Mouse (Mus musculus): ENCODE results near the gene Ppp1r9b. TPM values are rescaled to one million over a fixed set of nuclear protein-coding genes. Genes with fewer than 3 reads are reported as not detected.

Ppp1r9b gene
- polyA plus RNA-seq, 2 experiments from 2014 or later, result 18.1 to 21.7 TPM

DNA sequence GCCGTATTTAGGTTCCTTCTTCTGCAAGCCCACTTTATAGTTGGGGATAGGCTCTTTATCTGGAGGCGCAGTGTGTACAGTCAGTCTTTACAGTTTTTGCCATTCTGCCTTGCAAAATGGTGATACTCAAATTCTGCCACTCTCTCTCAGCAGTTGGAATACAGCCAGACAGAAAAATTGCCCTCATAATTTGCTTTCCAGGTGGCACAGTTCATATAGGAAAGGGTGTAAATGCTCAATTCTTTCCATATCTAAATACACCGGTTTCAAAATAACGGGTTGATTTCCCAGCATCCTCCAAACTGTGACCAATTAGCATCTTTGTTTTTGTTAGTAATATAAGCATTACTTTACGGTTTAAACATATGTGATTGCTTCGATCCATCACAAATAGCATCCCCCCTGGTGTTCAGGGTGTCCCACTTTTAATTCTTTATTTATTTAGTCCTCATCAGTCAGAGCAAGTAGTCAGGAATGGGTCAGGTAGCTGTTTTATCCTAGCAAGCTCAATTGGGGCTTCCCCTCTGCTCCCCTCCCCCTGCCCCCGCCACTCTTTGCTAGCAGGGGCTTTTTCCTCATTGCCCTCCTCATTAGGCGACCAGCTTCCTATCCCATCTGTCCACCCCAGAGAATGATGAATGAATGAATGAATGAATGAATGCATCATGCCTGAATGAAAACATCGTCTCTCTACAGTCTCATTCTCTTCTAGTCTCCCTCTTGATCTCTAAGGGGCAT, 12.5 kb upstream of the Ppp1r9b start:
- ATAC-seq, result no peak

DNA sequence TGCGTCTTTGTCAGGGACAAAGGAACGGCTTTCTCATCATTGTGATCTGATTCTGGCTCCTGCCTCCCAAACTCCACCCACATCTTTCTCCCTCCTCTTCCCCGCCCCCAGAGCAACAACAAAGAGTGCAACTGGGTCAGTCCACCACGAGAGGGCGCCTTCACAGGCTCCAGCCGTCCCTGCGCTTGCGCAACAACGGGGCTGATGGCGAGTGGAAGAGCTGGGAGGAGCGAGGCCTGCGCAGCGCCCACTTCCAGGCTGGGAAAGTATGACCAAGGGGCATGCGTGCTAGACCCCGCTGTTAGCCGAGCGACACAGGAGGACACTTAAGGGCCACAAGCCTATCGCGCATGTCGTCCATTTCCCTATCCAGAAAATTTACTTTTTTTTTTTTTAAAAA, 11.9 kb upstream of the Ppp1r9b start:
- ATAC-seq, result peak; percentile 100

DNA sequence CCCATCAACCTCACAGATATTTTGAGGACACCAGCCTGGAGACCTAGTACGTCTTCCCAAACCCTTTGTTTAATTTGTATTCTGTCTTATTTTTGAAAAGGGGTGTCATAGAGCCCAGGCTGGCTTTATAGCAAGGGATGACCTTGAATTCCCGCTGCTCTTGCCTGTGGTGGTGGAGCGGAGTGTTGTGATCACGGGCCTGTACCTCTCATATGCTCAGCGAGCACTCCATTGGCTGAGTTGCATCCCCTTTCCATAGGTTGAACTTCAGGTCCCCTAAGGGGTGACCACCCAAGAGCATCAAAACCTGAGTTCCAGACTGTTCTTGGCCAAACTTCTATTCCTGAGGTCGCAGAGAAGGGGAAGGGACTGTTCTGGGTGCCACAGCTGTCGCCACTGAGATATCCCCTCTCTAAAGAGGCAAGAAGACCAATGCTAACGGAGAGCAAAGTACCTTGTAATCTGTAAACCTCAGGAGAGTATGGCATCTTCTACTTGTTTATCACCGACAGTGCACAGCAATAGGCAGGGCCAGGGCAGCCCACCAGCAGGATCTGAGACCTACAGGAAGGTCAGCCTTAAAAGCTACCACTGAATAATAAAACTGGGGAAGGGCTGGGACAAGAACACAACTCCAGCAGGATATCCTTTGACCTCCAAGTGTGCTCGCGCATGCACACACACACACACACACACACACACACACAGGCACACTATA, 11.2 kb upstream of the Ppp1r9b start:
- no peak for ATAC-seq

DNA sequence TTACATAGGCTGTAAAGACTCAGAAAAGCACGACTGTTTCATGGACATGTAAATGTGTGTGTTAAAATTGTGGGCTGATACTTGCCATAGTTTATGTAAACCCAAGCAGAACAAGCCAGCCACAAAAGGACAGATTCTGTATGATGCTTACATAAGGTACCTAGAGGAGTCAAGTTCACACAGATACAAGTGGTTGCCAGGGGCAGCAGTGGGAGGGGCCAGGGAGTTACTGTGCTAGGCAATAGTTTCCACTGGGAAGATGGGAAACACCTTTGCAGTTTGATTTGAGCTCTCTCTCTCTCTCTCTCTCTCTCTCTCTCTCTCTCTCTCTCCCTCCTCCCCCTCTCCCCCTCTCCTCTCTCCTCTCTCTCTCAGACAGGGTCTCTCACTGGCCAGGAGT, 5.7 kb upstream of the Ppp1r9b start:
- no peak for ATAC-seq

DNA sequence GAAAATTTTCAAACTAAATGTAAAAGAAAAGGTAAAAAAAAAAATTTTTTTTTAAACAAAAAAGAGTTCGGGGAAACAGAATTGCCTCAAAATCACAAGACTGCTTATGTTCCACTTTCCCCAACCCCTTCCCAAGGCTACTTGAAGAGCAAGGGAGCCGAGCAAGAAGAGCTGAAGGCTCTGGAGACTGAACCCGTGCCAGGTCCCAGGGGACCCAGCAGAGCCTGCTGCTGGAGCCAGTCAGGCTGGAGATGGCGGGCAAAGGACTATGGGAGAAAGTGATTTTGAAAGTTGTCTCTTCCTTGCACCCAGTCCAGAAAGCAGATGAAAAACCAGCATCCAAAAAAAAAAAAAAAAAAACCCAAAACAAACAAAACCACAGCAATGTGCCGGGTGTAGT, 5.0 kb upstream of the Ppp1r9b start:
- no peak for ATAC-seq

DNA sequence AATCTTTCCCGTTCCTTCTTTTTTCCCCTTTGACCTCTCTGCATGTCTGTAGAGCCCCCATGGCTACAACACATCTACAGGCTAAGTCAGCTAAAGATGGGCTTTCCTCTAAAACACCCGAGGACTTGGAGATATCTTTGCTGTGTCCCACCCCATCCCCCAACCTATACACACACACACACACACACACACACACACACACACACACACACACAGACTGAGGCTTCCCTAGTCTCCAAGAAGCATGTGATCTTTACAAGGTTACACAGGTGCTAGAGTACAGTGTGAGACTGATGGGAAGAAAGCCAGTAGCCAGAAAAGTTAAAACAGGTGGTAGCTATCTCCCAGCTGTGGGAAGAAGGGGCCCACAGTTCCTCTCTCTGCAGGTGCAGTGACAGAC, 4.4 kb upstream of the Ppp1r9b start:
- no peak for ATAC-seq

DNA sequence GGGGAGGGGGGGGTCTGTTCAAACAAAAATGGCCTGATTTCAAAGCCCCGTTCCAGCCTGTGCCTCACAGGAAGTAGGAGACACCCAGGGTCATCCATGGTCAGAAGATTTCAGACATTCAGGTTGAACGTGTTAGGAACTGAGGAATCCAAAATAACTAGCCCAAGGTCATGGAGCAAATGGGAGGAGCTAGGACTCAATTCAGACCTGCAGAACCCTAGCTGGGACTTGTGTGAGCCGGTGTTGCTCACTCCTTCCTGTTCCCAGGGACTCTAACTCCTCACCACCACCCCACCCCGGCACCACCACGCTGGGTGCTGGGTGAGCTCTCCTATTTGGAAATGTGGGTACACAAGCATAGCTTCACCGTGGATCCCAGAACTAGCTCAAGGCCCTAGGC, 3.5 kb upstream of the Ppp1r9b start:
- no peak for ATAC-seq

DNA sequence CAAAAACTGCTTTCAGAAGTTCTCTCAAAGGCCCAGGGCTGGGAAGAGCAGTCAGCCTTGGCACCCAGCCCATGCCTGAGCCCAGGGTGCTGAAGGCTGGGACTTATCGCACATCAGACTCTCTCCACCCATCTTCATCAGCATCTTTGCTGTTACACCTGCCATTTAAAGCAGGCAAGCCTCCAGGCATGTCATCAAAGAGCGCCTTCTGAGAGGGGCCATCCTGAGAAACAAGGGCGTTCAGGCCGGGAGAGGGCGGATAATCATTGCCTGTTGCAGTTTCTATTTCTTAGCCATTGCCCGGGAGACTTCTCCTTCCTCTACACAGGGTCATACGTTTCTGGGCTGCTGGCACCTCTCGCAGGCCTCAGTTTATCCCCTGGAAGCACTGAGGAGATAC, 3.0 kb upstream of the Ppp1r9b start:
- no peak for ATAC-seq

DNA sequence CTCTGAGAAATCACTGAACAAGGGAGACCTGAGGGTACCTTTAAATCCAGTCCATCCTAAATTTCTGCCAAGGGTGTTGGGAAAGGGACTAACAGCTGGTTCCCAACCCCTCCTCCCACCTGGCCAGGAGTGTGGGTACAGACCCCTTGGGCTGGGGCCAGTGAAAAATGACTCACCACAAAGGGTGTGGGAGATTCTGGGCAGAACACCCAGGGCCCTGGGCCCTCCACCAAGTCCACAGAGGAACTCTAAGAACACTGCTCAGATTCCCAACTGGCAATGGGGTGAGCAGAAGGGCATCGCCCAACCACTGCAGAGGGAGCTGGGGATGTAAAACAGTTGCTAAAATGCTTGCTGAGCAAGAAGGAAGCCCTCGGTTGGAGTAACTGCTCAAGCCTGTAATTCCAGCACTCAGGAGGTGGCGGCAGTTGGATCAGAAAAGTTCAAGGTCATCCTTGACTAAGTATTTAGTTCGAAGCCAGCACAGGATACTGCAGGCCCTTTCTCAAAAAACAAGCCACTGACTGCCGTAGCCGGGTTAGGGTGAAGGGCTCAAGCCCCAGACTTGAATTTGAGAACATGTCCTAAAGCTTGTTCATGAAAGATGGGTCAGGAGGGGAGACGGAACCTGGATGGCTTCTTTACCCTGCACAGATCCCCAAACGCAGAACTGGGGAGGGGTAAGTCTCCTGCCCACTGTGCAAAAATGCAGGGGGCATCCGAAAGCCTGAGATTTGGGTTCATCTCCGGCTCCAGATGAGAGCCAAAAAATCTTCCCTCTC, 1.9 kb upstream of the Ppp1r9b start:
- no peak for ATAC-seq

DNA sequence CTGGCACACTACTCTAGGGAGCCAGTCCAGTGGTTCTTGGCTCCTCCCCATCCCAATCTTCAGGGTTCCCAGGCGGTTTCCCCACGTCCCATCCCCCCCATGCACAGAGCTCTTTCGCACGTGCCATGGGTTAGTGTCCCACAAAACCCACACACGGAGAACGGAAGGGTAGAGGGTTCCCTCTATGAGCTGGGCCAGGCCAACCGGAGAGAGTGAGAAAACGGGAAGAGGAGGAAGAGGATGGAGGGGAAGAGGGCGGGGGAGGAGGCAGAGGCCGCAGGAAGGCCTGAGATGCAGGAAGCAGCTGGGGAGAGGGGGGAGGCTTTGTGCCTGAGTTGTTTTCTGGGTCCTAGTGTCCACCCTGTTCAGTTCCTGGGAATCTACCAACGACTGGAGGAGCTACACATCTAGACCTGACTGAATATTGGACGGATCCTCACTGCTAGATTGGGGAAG, 1.2 kb upstream of the Ppp1r9b start:
- peak; percentile 65 for ATAC-seq

DNA sequence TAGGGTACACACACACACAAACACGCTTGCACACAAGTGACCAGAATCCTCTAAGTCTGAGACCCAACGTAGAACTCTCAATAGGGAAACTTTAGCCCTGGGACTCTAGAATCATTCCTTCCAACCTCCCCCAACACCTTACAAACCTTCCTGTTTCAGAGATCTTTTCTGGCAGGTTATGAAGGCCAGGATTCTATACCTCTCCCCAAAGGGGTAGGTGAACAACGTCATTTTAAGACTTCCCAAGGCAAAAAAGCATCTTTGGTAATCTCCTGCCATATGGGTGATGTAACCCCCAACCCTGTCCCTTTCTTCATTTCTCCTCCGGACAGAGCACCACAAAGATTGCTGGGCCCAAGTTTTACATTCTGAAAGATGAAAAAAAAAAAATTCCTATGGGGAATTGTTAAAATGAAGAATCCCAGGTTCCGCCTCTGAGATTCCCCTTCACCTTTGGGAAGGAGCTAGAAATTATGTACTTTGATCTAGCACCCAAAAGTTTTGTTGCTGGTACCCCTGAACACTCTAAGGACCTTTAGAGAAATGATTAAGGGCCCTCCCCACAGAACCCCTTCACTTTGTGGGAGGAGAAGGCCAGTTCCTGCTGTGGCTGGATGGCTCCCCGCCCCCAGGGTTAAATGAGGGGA, 610 bp upstream of the Ppp1r9b start:
- peak; percentile 33 for ATAC-seq

DNA sequence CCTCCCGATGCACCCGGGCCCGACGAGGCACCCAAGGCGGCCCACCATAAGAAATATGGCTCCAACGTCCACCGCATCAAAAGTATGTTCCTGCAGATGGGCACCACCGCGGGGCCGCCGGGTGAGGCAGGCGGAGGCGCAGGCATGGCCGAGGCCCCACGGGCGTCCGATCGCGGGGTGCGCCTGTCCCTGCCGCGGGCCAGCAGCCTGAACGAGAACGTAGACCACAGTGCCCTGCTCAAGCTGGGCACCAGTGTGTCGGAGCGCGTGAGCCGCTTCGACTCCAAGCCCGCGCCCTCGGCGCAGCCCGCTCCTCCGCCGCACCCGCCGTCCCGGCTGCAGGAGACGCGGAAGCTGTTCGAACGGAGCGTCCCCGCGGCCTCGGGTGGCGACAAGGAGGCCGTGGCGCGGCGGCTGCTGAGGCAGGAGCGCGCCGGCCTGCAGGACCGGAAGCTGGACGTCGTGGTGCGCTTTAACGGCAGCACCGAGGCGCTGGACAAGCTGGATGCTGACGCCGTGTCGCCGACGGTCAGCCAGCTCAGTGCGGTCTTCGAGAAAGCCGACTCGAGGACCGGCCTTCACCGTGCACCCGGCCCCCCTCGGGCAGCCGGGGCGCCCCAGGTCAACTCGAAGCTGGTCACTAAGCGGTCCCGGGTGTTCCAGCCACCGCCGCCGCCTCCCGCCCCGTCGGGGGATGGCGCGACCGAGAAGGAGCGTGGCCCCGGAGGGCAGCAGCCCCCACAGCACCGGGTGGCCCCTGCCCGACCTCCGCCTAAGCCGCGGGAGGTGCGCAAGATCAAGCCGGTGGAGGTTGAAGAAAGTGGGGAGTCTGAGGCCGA, 1.0 kb downstream of the Ppp1r9b start:
- peak; percentile 13 for ATAC-seq

DNA sequence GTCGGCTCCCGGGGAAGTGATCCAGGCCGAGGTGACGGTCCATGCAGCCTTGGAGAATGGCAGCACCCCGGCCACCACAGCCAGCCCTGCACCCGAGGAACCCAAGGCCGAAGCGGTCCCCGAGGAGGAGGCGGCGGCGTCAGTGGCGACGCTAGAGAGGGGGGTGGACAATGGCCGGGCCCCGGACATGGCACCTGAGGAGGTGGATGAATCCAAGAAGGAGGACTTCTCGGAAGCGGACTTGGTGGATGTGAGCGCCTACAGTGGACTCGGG, 1.6 kb downstream of the Ppp1r9b start:
- no peak for ATAC-seq

DNA sequence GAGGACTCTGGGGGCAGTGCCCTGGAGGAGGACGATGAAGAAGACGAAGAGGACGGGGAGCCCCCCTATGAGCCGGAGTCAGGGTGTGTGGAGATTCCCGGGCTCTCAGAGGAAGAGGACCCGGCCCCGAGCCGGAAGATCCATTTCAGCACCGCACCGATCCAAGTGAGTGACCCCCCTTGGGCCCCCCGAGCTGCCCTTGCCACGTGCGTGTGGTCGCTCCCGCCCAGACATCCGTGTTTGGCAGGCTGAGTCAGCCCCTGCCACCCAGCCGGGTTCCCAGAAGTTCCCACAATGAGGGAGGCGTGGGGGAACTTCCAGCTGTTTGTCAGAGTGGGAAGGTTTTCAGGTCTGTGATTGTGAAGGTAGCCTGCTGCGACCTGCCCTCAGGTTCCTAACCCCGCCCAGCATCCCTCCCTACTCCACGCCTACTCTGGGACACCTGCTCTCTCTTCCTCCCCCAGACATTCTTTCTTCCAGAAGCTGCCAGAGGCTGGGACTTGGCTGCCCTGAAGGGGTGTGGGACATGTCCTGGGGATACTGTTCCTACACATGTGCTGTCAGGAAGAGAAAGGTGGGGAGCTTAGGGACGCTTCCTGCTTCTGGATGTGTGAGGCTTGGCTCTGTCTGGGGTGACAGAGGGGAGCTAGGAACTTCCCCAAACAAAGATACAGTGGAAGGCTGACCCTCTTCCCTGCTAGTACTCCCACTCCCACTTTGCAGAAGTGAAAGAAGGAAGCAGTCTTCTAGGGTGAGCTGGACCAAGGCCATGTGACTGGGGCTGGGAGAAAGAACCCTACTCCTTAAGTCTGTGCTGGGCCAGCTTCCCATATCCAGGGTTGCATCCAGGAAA, 2.1 kb downstream of the Ppp1r9b start:
- no peak for ATAC-seq

DNA sequence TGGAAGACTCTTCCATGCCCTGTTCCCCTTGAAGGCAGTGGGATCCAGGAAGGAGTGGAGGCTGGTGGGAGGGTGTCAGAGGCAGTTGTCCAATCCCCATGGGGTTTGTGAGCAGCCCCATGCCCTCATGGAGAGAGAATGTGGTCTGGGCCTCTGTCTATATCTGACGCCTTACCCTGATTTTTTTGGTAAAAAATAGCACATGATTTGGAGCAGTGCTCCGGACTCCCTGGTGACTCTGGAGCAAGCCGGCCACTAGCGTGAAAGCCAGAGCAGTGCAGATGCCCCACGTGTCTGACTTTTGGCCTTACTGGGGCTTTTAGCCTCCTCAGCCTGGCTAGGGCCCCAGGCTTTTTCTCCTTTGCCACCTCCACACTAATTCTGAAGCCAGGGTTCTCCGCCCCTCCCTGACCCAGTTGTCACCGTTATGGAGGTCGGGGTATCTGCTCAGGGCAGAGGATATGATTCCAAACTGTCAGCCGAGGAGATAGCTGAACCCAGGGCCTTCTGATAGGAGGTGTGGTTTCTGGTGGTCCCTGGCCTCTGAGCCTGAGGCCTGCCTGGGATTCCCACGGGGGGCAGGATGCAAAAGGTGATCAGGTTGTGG, 3.5 kb downstream of the Ppp1r9b start:
- ATAC-seq, result no peak

DNA sequence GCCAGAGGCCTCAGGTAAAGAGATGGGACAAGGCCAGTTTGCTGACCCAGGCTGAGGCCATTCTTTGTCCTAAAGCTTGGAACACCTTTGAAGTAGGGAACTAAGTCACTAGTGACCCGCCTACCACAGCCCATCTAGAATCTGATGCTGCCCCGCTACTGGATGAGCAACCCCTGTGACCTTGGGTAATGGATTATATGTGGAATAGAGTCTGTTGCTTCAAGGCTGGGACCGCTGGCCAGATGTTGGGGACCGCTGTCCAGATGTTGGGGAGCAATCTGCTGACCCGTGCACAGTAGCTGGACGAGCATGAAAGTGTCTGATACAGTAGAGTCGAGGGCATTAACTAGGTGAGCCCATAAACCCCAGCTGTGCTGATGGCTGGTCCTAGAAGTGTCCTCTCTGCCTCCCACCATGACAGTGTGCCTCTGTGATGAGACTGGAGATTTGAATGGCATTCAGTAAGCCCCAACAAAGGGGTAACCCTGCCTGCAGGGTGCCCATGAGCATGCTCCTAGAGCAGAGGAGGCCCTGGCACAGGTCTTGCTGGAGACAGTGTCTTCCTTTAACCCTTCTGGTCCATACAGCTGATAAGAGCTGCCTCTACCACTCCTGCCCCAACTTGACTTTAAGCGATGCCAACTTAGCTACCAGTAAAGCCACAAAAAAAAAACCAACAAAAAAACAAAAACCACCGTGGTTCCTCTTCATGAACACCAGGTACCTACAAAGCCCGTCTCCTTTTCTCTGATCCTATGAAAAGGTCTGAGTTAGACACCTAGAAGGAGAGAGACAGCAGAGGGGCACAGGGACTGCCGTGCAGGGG, 4.3 kb downstream of the Ppp1r9b start:
- no peak for ATAC-seq

DNA sequence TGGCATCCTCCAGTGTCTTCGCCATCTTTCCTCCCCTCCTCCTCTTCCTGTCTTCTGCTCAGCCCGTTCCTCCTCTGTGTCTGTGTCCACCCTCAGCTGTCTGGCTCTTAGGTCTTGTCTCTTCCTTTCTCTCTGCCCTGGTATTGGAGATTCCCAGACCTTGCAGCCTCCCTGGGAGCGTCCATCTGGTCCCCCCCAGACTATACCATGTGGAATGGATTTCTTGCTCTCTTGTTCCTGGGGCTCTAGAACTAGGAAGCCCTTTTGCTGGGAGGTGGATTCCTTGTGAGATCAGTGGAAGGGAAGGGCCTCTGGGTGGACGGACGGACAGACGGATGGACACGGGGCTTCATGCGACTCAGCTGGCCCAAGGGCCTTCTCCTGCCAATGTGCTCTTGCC, 5.3 kb downstream of the Ppp1r9b start:
- no peak for ATAC-seq

DNA sequence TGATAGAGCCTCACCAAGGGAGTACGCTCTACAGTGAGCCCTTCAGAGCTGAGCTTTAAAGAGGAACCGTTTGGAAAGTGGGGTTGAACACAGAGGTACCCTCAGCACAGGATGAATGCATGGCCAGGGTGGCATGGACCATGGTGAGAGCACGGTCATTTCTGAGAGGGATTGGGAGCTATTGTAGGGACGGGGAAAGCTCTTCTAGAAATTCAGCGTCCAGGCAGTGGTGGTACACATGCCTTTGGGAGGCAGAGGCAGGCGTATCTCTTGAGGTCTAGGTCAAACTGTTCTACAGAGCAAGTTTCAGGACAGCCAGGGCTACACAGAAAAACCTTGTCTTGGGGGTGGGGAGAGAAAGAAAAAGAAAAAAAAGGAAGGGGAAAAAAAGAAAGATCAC, 6.1 kb downstream of the Ppp1r9b start:
- ATAC-seq, result no peak

DNA sequence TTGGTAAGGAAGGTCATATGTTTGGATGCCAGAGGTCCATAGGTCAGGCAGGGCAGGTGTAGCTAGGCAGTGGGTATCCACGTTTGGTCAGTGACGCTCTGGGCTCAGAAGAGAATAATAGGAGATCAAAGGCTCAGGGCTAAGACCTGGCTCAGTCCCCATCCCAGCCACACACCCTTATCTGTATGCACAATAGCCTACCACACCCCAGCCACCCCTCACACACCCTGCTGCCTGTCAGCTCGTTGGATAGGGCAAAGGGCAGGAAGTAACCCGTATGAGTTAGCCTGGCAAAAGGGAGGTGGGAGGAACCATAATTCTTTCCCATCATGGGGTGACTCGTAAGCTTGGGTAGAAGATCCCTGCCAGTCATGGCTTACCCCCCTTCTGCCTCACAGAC, 6.8 kb downstream of the Ppp1r9b start:
- ATAC-seq, result peak; percentile 19

DNA sequence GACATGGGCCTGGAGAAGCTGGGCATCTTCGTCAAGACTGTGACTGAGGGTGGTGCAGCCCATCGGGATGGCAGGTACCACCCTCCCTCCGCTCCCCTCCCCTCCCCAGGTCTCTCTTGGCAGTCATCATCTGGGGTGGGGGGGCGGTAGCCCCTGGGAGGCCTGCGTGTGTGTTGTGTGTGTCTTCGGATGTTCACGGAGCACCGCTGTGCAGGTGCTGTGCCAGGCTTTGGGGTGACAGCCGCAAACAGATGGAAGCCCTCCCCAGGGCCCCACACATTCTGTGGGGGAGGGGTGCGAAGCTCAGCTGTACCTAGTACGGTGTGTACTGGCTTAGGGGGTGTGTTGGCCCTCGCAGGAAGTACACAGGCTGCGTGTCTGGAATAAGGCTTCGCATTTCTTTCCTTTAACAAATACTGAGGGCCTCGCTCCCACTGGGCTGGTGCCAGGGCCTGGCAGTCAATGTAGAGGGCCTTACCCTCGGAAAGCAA, 7.3 kb downstream of the Ppp1r9b start:
- ATAC-seq, result peak; percentile 68
